Mouse (Mus musculus) forebrain, postnatal 0 days (tissue): ENCODE measurements around the gene Colec11. TPM values are rescaled to one million over a fixed set of nuclear protein-coding genes. Genes with fewer than 3 reads are reported as not detected.

Source experiments
- ATAC-seq: fragments of 200-750 bp; cut with Nextera tagmentation; 2 replicates; pipeline ENCODE4 v1.8.0; 2017; ENCODE audit warnings: mild to moderate bottlenecking, moderate library complexity
- DNase-seq: peaks from one replicate; pipeline ENCODE4 v3.0.0-alpha.2; 2015
- H3K27ac ChIP-seq: fragments of 300-500 bp; sonication (generic); 2 replicates; pipeline ENCODE4 v1.5.1; 2014; ENCODE audit warnings: low read depth, mild to moderate bottlenecking, antibody characterized with exemption, low read length, moderate library complexity, mixed read lengths
- H3K27me3 ChIP-seq: fragments of 300-500 bp; sonication (generic); 2 replicates; pipeline ENCODE4 v1.6.1; 2014; ENCODE audit warnings: mild to moderate bottlenecking, low read length, mixed read lengths; ENCODE audit not compliant: insufficient read depth
- H3K36me3 ChIP-seq: fragments of 300-500 bp; sonication (generic); 2 replicates; pipeline ENCODE4 v1.6.1; 2014; ENCODE audit warnings: mild to moderate bottlenecking, moderate library complexity; ENCODE audit not compliant: insufficient read depth
- H3K4me1 ChIP-seq: fragments of 300-500 bp; sonication (generic); 2 replicates; pipeline ENCODE4 v1.6.1; 2014; ENCODE audit warnings: antibody characterized with exemption; ENCODE audit not compliant: insufficient read depth
- H3K4me2 ChIP-seq: fragments of 300-500 bp; sonication (generic); 2 replicates; pipeline ENCODE4 v1.6.1; 2014; ENCODE audit warnings: low read depth, mild to moderate bottlenecking, moderate library complexity
- H3K4me3 ChIP-seq: fragments of 300-500 bp; sonication (generic); 2 replicates; pipeline ENCODE4 v1.5.1; 2014; ENCODE audit warnings: low read depth, low read length, mixed read lengths
- H3K9ac ChIP-seq: fragments of 300-500 bp; sonication (generic); 2 replicates; pipeline ENCODE4 v1.6.1; 2014; ENCODE audit warnings: mild to moderate bottlenecking
- H3K9me3 ChIP-seq: fragments of 300-500 bp; sonication (generic); 2 replicates; pipeline ENCODE4 v1.6.1; 2016; ENCODE audit warnings: low read length
- CTCF ChIP-seq: sonication (generic); IDR thresholded peaks from 2 replicates; pipeline ENCODE4 v1.5.1; 2016; ENCODE audit warnings: antibody characterized with exemption, control low read depth, low read depth
- WGBS: fragments of 180-500 bp; shearing (Covaris S2); extraction: QIAGEN DNeasy Blood & Tissue Kit; methylation state at CpG from one replicate; pipeline ENCODE4 v1.1.7; 2014; 5-methylcytosine and 5-hydroxymethylcytosine counted together
- polyA plus RNA-seq: library from polyadenylated mRNA; unstranded; fragments of >200 nt; fragmentation: Nextera tagmentation; extraction: Ambion mirVana; gene quantifications from 2 replicates; pipeline ENCODE4 v1.2.1, GENCODE M21; 2015
- total RNA-seq: library from RNA; depleted of rRNA; stranded (reverse); fragments of >200 nt; gene quantifications from 2 replicates; pipeline ENCODE4 v1.2.3, GENCODE M21; 2014

The Colec11 gene
- total and polyA plus RNA-seq, 2 experiments from 2014 or later: 0.48 to 1.1 TPM

DNA sequence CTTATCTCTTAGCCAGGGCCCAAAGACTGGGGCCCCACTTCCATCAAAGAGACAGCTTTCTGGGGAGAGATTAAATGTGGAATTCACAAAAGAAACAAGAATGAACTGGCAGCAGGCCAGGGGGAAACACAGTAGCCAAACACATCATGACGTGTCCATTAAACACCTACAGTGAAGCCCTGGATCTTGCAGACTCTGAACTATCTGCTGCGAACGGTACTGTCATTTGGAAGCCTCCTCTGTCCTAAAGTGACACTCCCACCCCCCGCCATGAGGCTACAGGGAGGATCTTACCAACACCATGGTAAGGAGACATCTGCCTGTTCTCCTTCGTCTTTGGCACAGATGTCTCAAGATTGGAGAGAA is 1.0 kb downstream of the Colec11 start:
- Histone ChIP-seq H3K4me3 (no peak overlapping the region), H3K9me3 (no peaks in the 10 kb centered on the region), H3K27me3 (no peaks in the 10 kb centered on the region), H3K4me2 (no peak overlapping the region), H3K36me3 (no peaks in the 10 kb centered on the region), H3K4me1 (no peaks in the 10 kb centered on the region), H3K9ac (no peak overlapping the region), H3K27ac (no peak overlapping the region)
- 41% methylated on average over 5 of the region's 5 CpGs for WGBS
- ATAC-seq (no peak), DNase-seq (no peak)
- TF ChIP-seq CTCF: no peak

DNA sequence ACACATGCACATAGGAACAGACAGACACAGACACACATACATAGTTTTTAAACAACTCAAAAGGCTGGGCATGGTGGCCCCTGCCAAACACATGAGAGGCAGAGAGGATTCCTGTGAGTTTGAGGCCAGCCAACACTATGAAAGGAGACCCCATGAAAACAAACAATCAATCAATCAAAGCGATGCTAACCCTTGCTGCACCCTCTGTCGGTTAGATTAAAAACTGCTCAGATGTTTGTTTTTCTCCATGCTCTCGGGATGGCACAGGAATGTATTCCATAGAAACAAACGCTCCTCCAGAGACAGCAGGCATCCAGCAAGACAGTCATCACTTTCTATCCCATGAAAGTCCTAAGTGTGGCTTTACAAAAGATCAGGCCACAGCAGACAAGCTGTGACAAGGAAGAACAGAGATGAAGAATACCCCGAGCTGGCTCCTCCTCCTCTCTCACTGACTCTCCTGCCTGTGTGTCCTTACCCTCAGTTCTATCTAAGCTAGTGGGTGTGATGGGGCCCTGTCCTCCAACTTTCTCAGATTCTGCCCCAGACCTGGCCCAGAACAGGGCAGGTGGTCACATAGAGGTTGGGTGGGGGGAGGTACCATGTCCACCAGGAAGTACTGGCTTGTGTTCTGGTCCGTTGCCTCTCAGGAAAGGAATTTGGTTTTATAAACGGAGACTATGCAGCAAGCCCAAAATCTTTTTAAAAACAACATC is 1.6 kb downstream of the Colec11 start:
- Histone ChIP-seq H3K36me3 (no peaks in the 10 kb centered on the region), H3K9ac (no peak overlapping the region), H3K9me3 (no peaks in the 10 kb centered on the region), H3K4me1 (no peaks in the 10 kb centered on the region), H3K27me3 (no peaks in the 10 kb centered on the region), H3K27ac (no peak overlapping the region), H3K4me3 (no peak overlapping the region), H3K4me2 (no peak overlapping the region)
- peak; percentile 43; the same call in 1 of the 2 replicates for TF ChIP-seq CTCF
- ATAC-seq (no peak; the same call in 1 of the 2 replicates), DNase-seq (no peak)
- WGBS: 28% methylated on average over 7 of the region's 7 CpGs

DNA sequence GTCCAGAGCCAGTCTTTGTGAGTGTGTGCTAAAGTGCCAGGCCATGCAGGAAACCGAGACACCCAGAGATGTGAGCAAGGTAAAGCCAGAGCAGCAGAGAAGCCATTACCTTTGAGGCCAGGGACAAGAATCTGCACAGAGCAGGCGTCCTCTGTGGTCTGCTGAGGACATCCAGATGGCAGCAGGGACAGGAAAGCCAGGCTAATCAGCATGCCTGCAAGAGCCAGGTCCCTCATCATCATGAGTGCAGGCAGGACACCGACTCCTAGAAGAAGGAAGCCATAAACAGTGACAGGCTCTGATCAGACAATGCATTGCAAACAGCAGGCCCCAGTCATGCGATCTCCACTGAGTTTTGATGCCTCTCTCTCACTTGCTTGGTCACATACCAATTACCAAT is 5.9 kb downstream of the Colec11 start:
- DNase-seq (no peak), ATAC-seq (no peak)
- Histone ChIP-seq H3K27me3 (no peaks in the 10 kb centered on the region), H3K36me3 (no peaks in the 10 kb centered on the region), H3K9me3 (no peaks in the 10 kb centered on the region), H3K4me3 (no peak overlapping the region), H3K27ac (no peak overlapping the region), H3K4me1 (no peaks in the 10 kb centered on the region), H3K9ac (no peak overlapping the region), H3K4me2 (no peak overlapping the region)
- WGBS: 74% methylated on average over 4 of the region's 4 CpGs
- no peak for TF ChIP-seq CTCF

DNA sequence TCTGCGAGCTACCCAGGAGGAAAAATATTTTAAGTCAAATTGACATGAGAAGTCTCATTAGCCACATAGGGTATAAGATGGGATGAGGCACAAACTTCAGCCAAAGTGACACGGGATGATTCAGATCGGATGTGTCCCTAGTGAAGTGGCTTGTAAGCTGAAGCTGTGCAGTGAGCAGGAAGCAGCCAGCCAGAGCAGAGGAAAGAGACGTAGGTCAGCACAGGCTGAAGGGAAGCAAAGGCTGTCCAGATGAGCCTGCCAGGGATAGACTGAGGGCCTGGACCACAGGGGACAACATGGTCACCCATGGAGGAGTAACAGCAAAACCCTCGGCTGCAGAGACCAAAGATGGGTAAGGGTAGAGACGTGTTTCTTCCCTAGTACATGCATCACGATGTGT is 8.8 kb downstream of the Colec11 start:
- Histone ChIP-seq H3K27ac (no peak overlapping the region), H3K4me1 (no peaks in the 10 kb centered on the region), H3K36me3 (no peaks in the 10 kb centered on the region), H3K9ac (no peak overlapping the region), H3K27me3 (no peaks in the 10 kb centered on the region), H3K4me3 (no peak overlapping the region), H3K9me3 (no peaks in the 10 kb centered on the region), H3K4me2 (no peak overlapping the region)
- DNase-seq: no peak
- no peak for TF ChIP-seq CTCF
- WGBS: 66% methylated on average over 7 of the region's 7 CpGs
- ATAC-seq: no peak

DNA sequence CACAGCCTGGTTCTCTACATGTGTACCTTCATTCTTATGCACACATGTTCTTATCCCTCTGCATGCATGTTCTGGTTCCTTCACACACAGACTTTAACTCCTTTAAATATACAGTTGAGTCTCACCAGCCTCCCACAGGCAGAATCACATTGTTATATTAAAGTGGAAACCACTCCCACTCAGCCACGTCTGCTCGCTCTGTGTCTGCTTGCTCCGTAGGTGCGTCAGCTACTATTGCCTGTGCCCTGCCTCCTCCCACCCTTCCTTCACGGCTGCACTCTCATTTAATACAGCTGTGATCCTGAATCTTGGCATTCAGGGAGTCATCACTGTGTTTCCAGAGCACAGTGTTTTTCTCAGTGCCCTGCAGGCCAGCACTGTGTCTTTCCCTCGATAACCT is 10.8 kb downstream of the Colec11 start:
- peak; percentile 42; the same call in 1 of the 2 replicates for ATAC-seq
- no peaks in the 10 kb centered on the region for H3K27me3 ChIP-seq
- no peak overlapping the region for H3K4me2 ChIP-seq
- no peak overlapping the region for H3K27ac ChIP-seq
- no peaks in the 10 kb centered on the region for H3K36me3 ChIP-seq
- H3K4me1 ChIP-seq: peaks cover 5% of the 10 kb centered on the region
- H3K9me3 ChIP-seq: no peaks in the 10 kb centered on the region
- H3K9ac ChIP-seq: no peak overlapping the region
- no peak for TF ChIP-seq CTCF
- 57% methylated on average over 6 of the region's 6 CpGs for WGBS
- DNase-seq: no peak
- H3K4me3 ChIP-seq: no peak overlapping the region

DNA sequence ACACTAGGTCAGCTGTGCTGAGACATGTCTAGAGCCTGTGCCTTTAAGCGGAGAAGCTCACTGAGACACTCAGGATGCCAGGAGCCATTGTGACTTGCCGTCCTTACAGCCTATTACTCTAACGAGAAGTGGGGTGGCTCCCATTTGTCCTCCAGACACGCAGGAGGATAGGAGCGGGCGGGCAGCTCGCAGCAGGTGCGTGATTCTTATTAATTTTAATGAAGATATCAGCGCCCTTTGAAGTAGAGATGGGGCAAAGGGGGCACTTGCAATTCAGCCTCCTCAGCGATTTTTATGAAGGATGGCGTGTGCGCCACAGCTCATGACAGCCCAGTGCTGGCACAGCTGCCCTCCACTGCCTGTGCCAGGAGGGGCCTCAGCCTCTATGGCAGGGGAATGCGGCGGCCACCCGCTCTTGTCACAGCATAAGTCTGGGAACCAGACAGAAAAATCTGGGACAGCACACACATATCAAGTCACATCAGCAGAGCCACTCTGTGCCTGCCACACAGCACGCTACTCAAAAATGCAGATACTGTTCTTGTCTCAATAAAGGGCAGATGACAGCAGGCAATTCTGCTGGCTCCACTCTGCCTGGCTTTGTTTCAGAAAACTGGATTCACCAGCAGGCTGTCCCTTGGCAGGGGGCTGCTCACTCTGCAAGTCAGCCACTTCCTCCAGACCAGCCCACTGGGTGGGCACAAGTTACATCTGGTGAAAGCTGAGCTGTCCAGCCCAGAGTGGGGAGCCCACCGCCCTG is 15.5 kb downstream of the Colec11 start:
- ATAC-seq (peak; percentile 93), DNase-seq (peak; percentile 76)
- H3K27me3 ChIP-seq: no peaks in the 10 kb centered on the region
- no peaks in the 10 kb centered on the region for H3K36me3 ChIP-seq
- TF ChIP-seq CTCF: no peak
- H3K4me1 ChIP-seq: peaks cover 5% of the 10 kb centered on the region
- peak overlapping the region; percentile 42 for H3K4me2 ChIP-seq
- H3K4me3 ChIP-seq: 0 out of 2 replicates have a peak overlapping the region, but pooled peaks have one; percentile 11
- no peaks in the 10 kb centered on the region for H3K9me3 ChIP-seq
- peak overlapping the region; percentile 43 for H3K9ac ChIP-seq
- WGBS: 18% methylated on average over 17 of the region's 17 CpGs
- H3K27ac ChIP-seq: peak overlapping the region; percentile 83

DNA sequence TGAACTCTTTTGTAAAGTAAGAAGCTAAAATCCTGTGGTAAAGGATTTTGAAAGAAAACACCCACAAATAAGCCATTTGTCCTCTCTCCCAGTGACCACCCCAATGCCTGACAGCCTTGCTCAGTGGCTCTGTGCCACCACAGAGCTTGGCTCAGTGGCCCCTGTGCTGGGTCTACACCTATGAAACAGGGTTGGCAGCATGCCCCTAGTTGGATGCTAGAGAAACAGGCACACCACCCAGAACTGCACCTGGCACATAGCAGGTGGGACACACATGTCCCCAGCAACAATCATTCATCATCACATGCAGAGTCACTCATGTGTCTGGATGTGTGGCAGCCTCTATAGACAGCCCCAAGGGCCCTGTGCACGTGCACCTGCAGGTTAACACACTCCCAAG is 19.7 kb downstream of the Colec11 start:
- Histone ChIP-seq H3K9ac (no peak overlapping the region), H3K4me1 (peaks cover 5% of the 10 kb centered on the region), H3K9me3 (no peaks in the 10 kb centered on the region), H3K27me3 (no peaks in the 10 kb centered on the region), H3K4me2 (no peak overlapping the region), H3K27ac (no peak overlapping the region), H3K4me3 (no peak overlapping the region), H3K36me3 (no peaks in the 10 kb centered on the region)
- 52% methylated on average over 1 of the region's 1 CpGs for WGBS
- no peak for TF ChIP-seq CTCF
- ATAC-seq (no peak), DNase-seq (no peak)
